Mouse (Mus musculus) adrenal gland, postnatal 36 days (tissue): ENCODE measurements at regions not wholly inside any gene's neighbourhood (a gene's known extent, or its start where the extent isn't known, plus 50 kb on each side); places are given as distances from the start of the nearest gene placed in this dataset.

Experiments
- DNase-seq, 2 experiments: peaks; one replicate each; pipeline ENCODE4 v3.0.0; 2021; ENCODE audit warnings: mixed read lengths in 1 of 2

DNA sequence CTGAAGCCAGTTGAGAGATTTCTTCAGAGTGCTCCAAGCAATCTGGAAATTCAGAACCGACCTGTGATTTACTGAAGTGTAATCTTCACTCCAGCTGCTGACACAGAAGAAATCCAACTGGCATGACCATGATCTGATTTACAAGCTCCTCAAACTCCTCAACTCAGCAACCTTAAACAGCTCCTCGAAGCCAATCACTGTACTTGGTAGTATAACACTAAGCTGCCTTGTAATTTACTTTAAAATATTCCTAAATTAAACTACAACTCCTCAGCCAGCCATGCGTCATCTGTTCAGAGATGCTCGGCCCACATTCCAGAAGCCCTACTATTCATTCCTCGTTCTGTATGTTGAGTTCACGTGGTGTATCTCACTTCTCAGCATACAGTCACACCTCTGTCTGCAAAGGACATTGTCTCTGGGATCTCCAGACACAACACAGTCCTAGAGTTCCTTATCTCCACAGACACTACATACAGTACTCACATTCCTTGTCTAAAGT is 116.0 kb upstream of the Smad1 start:
- DNase-seq: no peak

DNA sequence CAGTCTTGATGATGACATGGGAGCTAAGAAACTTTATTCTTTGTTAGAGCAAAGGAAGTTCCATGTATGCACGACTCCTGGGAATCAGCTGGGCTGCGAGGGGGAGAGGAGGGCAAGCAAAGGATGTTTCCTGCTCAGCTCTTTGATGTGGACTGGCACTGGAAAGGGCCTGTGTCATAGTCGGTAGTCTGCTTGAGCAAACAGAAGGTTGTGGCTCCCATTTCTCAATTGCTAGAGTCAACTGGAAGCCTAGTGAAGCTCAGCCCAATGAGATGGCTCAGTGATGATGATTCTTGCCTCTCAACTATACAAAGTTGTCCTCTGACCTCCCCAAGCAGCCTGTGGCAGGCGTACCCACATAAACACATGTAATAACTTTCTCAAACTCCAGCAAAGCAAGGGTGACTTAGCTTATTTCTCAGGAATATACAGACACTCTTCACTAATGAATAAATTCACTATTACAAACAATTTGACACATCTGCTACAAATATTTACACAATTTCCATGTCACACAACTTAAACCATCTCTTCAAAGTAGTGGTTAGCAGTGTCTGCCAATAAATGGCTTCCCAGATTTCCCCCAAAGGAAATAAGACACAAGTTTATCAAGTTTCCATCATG is 115.4 kb upstream of the Smad1 start:
- DNase-seq: no peak

DNA sequence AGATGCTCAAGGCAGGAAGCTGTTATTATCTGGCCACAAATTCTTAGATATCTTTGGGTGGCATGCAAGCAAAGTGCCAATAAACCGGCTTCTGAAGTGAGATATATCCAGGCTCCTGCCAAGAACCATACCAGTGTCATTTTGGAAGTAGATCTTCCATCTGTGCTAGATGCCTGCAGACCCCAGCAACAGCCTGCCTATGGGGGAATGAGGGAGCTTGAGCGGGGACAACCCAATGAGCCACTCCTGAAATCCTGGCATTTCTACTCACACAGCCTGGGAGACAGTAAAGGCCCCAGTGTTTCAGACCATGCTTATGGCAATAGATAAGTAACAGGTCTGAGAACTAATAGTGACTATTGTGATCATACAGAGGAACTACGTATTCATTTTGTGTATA is 109.3 kb upstream of the Smad1 start:
- no peak for DNase-seq

DNA sequence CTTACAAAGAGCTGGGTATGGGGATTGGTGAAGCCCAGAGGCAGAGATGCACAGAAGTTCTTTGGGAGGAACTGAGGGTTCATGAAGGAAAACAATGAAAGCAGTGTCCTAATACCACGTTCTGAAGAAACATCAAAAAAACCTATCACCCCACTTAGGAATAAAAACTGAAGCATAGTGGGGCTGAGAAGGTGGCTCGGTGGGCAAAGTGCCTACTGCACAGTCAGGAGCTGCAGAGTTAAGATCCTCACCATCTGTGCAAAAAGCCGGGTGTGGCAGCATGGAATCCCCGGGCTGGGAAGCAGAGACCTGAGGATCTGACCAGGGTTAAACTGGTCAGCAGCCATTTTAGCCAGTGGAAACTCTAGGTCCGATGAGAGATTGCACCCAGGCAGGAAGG is 106.1 kb upstream of the Smad1 start:
- DNase-seq: no peak

DNA sequence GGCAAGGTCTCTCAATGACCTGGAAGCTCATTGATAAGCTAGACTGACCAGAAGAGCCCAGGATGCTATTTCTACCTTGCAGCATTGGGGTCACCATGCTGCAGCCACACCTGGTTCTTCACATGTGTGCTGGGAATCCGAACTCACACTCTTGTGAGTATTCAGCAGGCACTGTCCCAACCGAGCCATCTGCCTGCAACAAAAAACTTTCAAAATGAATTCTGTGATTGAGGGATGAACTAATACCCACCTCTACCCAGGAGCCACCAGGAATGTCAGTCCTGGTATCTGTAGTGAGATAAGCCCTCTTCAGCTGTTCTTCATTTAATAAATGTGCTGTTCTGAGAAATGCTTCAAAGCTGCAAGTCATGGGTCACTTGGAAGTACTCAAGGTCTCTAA is 104.6 kb upstream of the Smad1 start:
- no peak for DNase-seq

DNA sequence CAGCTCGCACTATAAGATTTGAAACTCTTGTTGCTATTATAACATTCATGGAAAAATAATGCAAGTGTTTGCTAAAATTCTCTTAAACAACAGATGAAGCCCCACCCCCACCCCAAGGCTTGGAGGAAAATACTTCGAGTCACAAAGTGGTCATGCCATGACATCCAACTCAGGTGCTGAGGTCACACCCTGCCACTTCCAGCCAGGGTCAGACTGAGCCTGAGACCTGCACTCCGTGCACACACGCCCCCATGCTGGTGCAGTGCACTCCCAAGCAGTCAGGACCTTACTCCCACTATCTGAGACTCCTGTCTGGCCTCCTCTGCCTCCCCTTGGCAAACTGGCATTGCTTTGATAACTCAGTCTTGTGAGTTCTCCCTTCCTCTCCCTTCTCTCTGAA is 102.7 kb upstream of the Smad1 start:
- DNase-seq: no peak

DNA sequence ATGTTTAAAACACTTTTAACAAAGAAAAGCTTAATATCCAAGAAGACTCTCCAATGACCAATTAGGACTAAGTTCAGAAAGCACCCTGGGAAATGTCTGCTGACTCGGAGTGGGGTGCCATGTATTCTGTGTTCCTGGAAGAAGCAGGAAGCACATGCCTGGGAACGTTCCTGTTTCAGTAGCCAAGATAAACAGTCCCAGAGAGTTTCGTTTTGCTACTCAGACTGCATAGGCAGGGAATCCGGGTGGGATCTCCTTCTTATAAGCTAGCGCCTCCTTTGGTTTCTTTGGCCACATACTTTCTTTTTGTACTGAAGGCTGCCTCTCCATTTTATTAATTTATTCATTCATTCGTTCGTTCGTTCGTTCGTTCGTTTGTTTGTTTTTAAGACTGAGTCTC is 101.9 kb upstream of the Smad1 start:
- peak; percentile 1 to 18 for DNase-seq

DNA sequence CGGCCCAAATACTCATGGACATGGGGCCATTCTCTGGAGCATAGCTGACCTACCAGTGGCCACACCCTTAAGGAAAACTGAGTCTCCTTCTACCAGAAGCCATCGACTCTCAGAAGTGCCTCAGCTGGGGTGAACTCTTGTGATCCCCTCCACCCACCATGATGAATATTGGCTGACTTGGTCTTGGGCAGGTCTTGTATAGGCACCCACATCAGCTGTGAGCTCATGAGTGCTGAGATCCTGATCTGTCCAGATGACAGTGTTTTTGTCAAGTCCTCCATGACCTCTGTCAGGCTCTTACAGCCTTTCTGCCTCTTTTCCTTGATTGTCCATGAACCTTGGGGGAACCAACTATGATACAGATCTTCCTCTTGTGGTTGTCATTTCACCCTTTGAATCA is 99.9 kb upstream of the Smad1 start:
- DNase-seq: no peak

DNA sequence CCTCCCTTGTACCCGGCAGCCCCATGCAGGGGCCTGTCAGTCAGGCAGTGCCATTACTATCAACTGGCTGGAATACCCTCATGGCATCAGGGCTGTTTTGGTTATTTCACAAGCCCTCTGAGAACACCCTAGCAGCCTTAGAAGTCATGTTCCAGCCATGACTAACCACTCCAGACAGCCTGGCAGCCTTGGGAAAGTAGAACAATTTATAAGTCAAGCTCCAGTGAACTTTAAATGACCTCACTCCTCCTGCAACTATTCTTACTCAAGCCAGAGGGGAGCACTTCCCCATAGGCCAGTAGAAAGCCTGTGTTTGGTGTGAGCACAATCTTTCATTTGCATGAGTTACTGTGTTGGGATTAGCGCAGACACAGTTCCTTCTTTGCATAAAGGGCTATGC is 99.3 kb upstream of the Smad1 start:
- DNase-seq: peak; percentile 59 to 61

DNA sequence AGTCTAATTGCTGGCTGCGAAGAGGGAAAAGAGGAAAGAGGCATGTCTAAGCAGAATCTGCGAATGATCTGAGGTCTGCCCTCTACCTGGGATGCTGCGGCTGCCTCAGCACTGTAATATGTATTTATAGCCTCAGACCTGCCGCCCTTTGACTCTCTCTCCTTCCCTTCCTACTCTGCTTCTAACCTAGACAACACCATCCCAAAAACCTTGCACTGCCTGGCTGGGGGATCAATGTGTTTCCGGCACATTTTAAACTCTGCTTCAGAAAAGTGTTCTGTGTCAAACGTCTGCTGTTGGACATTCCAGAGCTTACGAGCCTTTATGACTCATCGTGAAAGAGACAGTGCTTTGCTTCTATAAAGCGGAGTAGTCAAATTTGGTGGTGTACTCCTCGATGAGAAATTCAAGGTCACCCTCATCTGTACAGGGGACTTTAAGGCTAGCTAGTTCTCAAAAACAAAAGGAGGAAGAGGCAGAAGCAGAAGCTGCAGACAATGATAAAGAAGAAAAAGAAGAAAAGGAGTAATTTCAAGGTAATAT is 91.9 kb upstream of the Smad1 start:
- DNase-seq: peak in 1 of 2 experiments; percentile 2

DNA sequence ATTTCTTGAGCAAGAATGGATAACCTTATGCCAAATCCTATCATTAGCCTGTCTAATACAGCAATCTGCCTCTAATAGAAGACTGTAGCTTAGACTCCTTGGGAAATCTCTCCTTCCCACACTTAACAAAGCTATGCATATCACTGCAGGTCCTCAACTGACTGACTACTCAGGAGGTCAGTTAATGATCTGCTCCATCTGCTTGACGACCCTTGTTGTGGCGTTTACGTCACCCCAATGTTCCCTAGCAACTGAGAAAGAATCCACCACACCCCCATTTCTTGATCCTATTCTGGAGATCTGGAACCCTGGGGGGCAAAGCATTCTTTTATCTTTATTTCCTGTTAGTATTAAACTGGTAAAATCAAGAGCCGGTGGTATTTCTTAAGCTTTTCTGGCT is 91.4 kb upstream of the Smad1 start:
- DNase-seq: no peak

DNA sequence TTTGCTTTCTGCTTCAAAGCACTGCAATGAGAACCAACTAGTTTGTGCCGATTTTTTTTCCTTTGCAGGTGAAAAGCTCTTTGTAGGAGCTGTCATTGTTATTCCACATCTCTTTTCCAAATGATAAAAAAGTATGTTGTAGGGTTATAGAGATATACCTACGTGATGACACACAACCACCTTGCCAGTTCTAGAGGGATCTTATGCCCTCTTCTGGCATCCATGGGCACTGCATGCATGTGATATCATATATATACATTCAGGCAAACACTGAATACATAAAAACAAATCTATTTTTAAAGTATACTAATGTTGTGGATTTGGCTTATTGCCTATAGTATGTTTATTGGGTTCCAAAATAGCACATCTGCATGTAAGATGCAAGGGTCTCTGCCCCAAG is 89.5 kb upstream of the Smad1 start:
- peak in 1 of 2 experiments; percentile 35 for DNase-seq

DNA sequence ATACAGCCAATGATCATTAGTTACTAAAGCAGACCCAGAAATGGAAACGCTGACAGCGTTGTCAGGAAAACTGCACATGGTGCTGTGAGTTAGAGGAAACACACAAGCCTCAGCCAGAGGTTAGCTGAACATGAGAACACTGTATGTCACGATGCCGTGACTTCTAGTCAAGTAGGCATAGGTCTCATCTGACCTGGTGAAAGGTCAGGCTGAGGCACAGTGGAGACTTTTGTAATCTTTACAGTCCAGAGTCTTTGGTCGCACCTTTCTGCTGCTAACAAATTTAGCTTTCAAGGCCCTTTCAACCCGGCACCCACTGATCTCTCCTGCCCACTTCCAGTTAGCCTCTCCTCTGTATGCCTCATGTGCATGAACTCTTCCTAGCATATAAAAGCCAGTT is 88.3 kb upstream of the Smad1 start:
- DNase-seq: no peak

DNA sequence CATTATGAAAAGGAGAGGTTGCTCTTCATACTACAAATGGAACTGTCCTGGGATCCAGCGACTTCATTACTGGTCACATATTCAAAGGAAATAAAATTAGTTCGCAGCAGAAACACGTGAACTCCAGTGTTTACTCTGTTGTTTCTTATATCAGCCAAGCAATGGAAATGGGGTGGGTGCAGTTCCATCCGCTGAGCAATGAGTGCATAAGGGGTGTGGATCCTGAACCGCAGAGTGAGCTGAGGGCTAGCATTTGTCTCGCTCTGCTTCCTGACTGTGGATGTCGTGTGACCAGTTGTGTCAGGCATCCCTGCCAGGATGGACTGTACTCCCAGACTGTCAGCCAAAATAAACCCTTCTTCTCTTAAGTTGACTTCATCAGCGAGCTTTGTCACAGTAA is 80.0 kb upstream of the Smad1 start:
- DNase-seq: no peak

DNA sequence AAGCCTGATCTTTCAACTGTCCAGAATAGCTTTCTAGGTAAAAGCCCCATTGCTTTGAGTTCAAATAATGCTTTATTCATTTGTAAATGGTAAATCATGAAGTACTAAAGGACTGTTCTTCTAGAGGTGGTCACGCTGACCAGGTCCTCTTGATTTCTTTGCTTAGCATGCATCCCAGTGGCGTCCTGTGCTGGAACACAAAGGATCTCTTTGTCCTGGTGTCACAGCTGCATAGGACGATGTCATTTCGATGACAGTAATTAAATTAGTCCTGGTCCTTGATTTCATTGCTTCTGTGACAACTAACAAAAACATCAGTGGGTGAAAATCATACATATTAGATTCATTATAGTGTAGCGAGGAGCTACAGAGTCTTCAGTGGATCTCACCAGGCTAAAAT is 76.7 kb upstream of the Smad1 start:
- no peak for DNase-seq

DNA sequence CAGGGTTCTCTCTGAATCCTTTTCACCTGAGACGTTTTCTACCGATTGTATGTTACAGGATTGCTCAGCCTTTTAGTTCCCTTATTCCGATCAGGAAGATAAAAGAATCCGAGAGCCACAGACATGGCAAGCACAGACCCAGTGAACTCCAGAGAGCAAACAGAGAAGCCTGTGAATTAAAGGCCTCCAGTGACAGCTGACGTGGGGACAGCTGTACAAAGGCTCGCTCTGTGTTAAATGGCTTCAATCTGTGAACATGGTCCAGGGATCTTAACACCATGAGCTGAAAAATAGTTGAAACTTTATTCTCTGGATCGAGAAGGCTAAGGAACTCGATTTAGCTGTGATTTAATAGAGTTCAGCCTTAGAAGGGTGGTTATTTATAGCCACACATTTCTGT is 75.4 kb upstream of the Smad1 start:
- no peak for DNase-seq

DNA sequence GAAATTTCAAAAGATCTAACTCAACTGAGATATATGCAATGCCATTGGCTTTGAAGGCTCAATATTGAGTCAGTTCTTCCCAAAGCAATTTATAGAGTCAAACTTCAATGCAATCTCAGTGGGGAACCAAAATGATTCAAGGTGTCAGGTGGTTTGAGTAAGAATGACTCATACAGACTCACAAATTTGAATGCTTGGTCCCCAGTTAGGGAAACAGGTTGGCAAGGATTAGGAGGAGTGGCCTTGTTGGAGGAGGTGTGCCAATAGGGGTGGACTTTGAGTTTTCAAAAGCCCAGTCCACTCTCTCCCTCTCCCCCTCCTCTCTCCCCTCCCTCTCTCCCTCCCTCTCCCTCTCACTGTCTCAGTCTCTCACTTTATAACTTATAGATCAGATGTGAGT is 52.8 kb upstream of the Smad1 start:
- DNase-seq: no peak

DNA sequence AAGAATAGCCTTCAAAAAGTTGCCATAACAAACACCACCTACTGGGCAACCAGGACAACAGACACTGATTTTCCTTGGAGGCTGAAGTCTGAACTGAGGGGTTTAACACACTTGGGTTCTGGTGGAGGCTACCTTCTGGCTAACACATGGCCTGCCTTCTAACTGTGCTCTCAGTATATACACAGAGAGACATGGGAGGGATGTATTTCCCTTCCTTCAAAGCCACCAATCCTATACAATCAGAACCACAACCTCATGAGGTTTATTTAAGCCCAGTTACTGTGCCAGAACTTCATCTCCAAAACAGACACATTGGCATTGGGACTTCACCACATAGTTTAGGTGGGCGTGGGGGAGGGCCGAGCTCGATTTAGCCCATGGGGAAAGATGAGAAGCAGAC is 50.1 kb upstream of the Smad1 start:
- no peak for DNase-seq
